Mouse (Mus musculus): ENCODE data around the gene Pacs2. TPM values are rescaled to one million over a fixed set of nuclear protein-coding genes. Genes with fewer than 3 reads are reported as not detected.

The Pacs2 gene
- total and polyA plus RNA-seq, 2 experiments = 5.2 to 15.3 TPM

GRCm38 (mm10) chr12:113018763-113019162 is 4.5 kb downstream of the Pacs2 start:
- 91% methylated on average over 4 of the region's 4 CpGs for WGBS
- H3K36me3 ChIP-seq (ENCODE audit: control insufficient read depth, insufficient read depth, low read length) = no peaks in the 10 kb centered on the region

GRCm38 (mm10) chr12:113021488-113021887 is 7.2 kb downstream of the Pacs2 start:
- no peak overlapping the region for H3K4me3 ChIP-seq (ENCODE audit: insufficient read depth, low read depth, low read length)
- no peaks in the 10 kb centered on the region for H3K36me3 ChIP-seq (ENCODE audit: control insufficient read depth, insufficient read depth, low read length)
- TF ChIP-seq POLR2A (IDR thresholded peaks at IDR 0.05; ENCODE audit: extremely low read depth, insufficient read depth, low read length) = no peak
- no peak for TF ChIP-seq CTCF (IDR thresholded peaks at IDR 0.05; ENCODE audit: low read depth, low read length)
- no peak for DNase-seq (ENCODE audit: extremely low read depth, low read depth, low spot score)
- no peaks in the 10 kb centered on the region for H3K27me3 ChIP-seq (ENCODE audit: control insufficient read depth, insufficient read depth, low read length)
- peaks cover 25% of the 10 kb centered on the region; the same call in 1 of the 2 replicates for H3K79me2 ChIP-seq (ENCODE audit: control insufficient read depth, insufficient read depth, low read length)
- no peak overlapping the region for H3K9ac ChIP-seq (ENCODE audit: low read depth, low read length)
- H3K4me1 ChIP-seq (ENCODE audit: control insufficient read depth, insufficient read depth, low read length) = no peaks in the 10 kb centered on the region
- no peak overlapping the region for H3K27ac ChIP-seq (replicated peaks; ENCODE audit: insufficient read depth, low read depth, low read length)

More at GRCm38 (mm10) chr12:113018763-113019162, 4.5 kb downstream of the Pacs2 start:
- DNase-seq (ENCODE audit: extremely low read depth, low read depth, low spot score) = no peak
- peaks cover 25% of the 10 kb centered on the region; the same call in 1 of the 2 replicates for H3K79me2 ChIP-seq (ENCODE audit: control insufficient read depth, insufficient read depth, low read length)
- H3K4me3 ChIP-seq (ENCODE audit: insufficient read depth, low read depth, low read length) = no peak overlapping the region
- H3K27me3 ChIP-seq (ENCODE audit: control insufficient read depth, insufficient read depth, low read length) = no peaks in the 10 kb centered on the region
- H3K27ac ChIP-seq (replicated peaks; ENCODE audit: insufficient read depth, low read depth, low read length) = no peak overlapping the region
- peaks cover 11% of the 10 kb centered on the region for H3K4me1 ChIP-seq (ENCODE audit: control insufficient read depth, insufficient read depth, low read length)
- TF ChIP-seq POLR2A (IDR thresholded peaks at IDR 0.05; ENCODE audit: extremely low read depth, insufficient read depth, low read length) = no peak
- no peak for TF ChIP-seq CTCF (IDR thresholded peaks at IDR 0.05; ENCODE audit: low read depth, low read length)
- H3K9ac ChIP-seq (ENCODE audit: low read depth, low read length) = no peak overlapping the region

- TF ChIP-seq POLR2A (IDR thresholded peaks at IDR 0.05; ENCODE audit: extremely low read depth, insufficient read depth, low read length) (no peak), CTCF (IDR thresholded peaks at IDR 0.05; ENCODE audit: low read depth, low read length) (no peak)
- Histone ChIP-seq H3K36me3 (ENCODE audit: control insufficient read depth, insufficient read depth, low read length) (no peaks in the 10 kb centered on the region), H3K9ac (ENCODE audit: low read depth, low read length) (no peak overlapping the region), H3K27ac (replicated peaks; ENCODE audit: insufficient read depth, low read depth, low read length) (no peak overlapping the region), H3K4me3 (ENCODE audit: insufficient read depth, low read depth, low read length) (no peak overlapping the region), H3K4me1 (ENCODE audit: control insufficient read depth, insufficient read depth, low read length) (no peaks in the 10 kb centered on the region), H3K79me2 (ENCODE audit: control insufficient read depth, insufficient read depth, low read length) (peaks cover 18% of the 10 kb centered on the region; the same call in 1 of the 2 replicates), H3K27me3 (ENCODE audit: control insufficient read depth, insufficient read depth, low read length) (no peaks in the 10 kb centered on the region)
- 93% methylated on average over 4 of the region's 4 CpGs for WGBS
- no peak for DNase-seq (ENCODE audit: extremely low read depth, low read depth, low spot score)
Observed at GRCm38 (mm10) chr12:113023082-113023481, 8.8 kb downstream of the Pacs2 start.

- no peak for DNase-seq (ENCODE audit: extremely low read depth, low read depth, low spot score)
- H3K79me2 ChIP-seq (ENCODE audit: control insufficient read depth, insufficient read depth, low read length) = peaks cover 10% of the 10 kb centered on the region; the same call in 1 of the 2 replicates
- 0 out of 2 replicates have a peak, but pooled peaks cover 2% of the 10 kb centered on the region for H3K4me1 ChIP-seq (ENCODE audit: control insufficient read depth, insufficient read depth, low read length)
- H3K9ac ChIP-seq (ENCODE audit: low read depth, low read length) = no peak overlapping the region
- no peak overlapping the region for H3K27ac ChIP-seq (replicated peaks; ENCODE audit: insufficient read depth, low read depth, low read length)
- H3K36me3 ChIP-seq (ENCODE audit: control insufficient read depth, insufficient read depth, low read length) = no peaks in the 10 kb centered on the region
- H3K4me3 ChIP-seq (ENCODE audit: insufficient read depth, low read depth, low read length) = no peak overlapping the region
- H3K27me3 ChIP-seq (ENCODE audit: control insufficient read depth, insufficient read depth, low read length) = no peaks in the 10 kb centered on the region
- 0 out of 2 replicates have a peak, but pooled peaks have one; percentile 4 for TF ChIP-seq CTCF (IDR thresholded peaks at IDR 0.05; ENCODE audit: low read depth, low read length)
- TF ChIP-seq POLR2A (IDR thresholded peaks at IDR 0.05; ENCODE audit: extremely low read depth, insufficient read depth, low read length) = no peak
- 96% methylated on average over 1 of the region's 1 CpGs for WGBS
Observed at GRCm38 (mm10) chr12:113026557-113026956, 12.2 kb downstream of the Pacs2 start.

DNA sequence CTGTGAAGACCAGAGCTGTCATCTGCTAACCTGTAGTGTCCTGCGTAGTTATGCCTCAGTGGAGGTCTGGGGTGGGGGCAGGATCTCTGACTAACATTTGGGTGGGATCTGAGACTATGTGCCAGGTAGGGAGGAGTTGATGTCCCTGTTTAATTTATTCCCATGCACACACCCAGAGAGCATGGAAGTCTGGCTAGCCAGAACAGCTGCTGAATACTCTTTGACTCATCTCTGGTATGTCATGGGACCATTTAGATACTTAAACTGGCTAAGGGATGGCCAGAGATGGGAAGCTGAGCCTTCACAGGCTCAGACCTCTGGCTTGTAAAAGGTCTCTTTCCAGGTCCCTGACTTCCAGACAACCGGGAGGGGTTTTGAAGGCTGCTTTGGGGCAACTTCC is 13.2 kb downstream of the Pacs2 start:
- TF ChIP-seq POLR2A (IDR thresholded peaks at IDR 0.05; ENCODE audit: extremely low read depth, insufficient read depth, low read length) (no peak), CTCF (IDR thresholded peaks at IDR 0.05; ENCODE audit: low read depth, low read length) (no peak)
- Histone ChIP-seq H3K4me1 (ENCODE audit: control insufficient read depth, insufficient read depth, low read length) (0 out of 2 replicates have a peak, but pooled peaks cover 2% of the 10 kb centered on the region), H3K27me3 (ENCODE audit: control insufficient read depth, insufficient read depth, low read length) (no peaks in the 10 kb centered on the region), H3K36me3 (ENCODE audit: control insufficient read depth, insufficient read depth, low read length) (no peaks in the 10 kb centered on the region), H3K9ac (ENCODE audit: low read depth, low read length) (no peak overlapping the region), H3K4me3 (ENCODE audit: insufficient read depth, low read depth, low read length) (no peak overlapping the region), H3K27ac (replicated peaks; ENCODE audit: insufficient read depth, low read depth, low read length) (no peak overlapping the region), H3K79me2 (ENCODE audit: control insufficient read depth, insufficient read depth, low read length) (peaks cover 15% of the 10 kb centered on the region; the same call in 1 of the 2 replicates)
- WGBS = 99% methylated on average over 2 of the region's 2 CpGs
- DNase-seq (ENCODE audit: extremely low read depth, low read depth, low spot score) = no peak

GRCm38 (mm10) chr12:113028067-113028466 is 13.8 kb downstream of the Pacs2 start:
- WGBS = 81% methylated on average over 5 of the region's 5 CpGs
- no peak for DNase-seq (ENCODE audit: extremely low read depth, low read depth, low spot score)
- H3K4me1 ChIP-seq (ENCODE audit: control insufficient read depth, insufficient read depth, low read length) = 0 out of 2 replicates have a peak, but pooled peaks cover 2% of the 10 kb centered on the region
- no peaks in the 10 kb centered on the region for H3K27me3 ChIP-seq (ENCODE audit: control insufficient read depth, insufficient read depth, low read length)
- peaks cover 14% of the 10 kb centered on the region; the same call in 1 of the 2 replicates for H3K79me2 ChIP-seq (ENCODE audit: control insufficient read depth, insufficient read depth, low read length)
- H3K9ac ChIP-seq (ENCODE audit: low read depth, low read length) = no peak overlapping the region
- H3K4me3 ChIP-seq (ENCODE audit: insufficient read depth, low read depth, low read length) = no peak overlapping the region
- no peak overlapping the region for H3K27ac ChIP-seq (replicated peaks; ENCODE audit: insufficient read depth, low read depth, low read length)
- no peaks in the 10 kb centered on the region for H3K36me3 ChIP-seq (ENCODE audit: control insufficient read depth, insufficient read depth, low read length)
- TF ChIP-seq CTCF (IDR thresholded peaks at IDR 0.05; ENCODE audit: low read depth, low read length) (no peak), POLR2A (IDR thresholded peaks at IDR 0.05; ENCODE audit: extremely low read depth, insufficient read depth, low read length) (no peak)
